Mouse (Mus musculus): ENCODE data around the gene Hcls1. TPM values are rescaled to one million over a fixed set of nuclear protein-coding genes. Genes with fewer than 3 reads are reported as not detected.

Hcls1 gene
- total RNA-seq, 2 experiments from 2014 or later: 12.5 to 56.9 TPM

DNA sequence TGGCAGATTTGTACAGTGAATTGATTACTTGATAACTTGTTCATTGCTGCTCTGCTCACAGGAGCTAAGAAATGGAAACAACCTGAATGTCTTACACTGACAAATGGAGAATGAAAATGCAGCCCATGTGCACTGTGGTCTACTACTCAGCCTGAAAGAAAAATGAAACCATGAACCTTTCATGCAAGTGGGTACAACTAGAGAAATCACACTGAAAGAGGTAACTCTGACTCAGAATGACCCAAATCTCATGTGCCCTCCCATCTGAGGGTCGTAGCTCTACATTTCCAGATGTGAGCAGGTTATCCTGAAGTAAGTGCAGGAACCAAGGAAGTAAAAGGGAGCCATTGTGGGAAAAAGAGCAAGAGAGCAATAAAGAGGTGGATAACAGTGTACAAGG lies 49.0 kb downstream of the Hcls1 start:
- no peak for ATAC-seq (replicated peaks; ENCODE audit: low FRiP score, poor library complexity, severe bottlenecking)

GRCm38 (mm10) chr16:36985636-36986042 lies 50.9 kb downstream of the Hcls1 start:
- peak; percentile 59 for ATAC-seq (replicated peaks; ENCODE audit: low FRiP score, poor library complexity, severe bottlenecking)

DNA sequence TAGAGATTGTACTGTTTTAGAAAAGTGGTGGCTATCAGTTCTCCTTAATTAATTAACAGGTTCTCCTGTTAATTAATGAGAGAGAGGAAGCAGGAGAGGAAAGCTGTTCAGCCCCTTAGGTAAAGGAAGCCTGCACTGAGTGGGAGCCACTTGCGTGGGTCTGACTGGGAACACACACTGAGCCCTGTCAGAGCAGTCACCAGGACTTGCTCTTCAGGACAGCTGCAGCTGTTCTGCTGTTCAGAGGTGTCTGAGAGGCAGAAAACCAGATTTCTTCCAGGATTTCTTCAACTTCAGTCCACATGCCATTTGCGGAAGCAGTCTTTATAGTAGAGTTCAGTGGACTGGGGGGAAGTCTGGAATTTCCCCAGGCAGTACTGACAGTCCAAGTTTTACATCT lies 52.6 kb downstream of the Hcls1 start:
- ATAC-seq (replicated peaks; ENCODE audit: low FRiP score, poor library complexity, severe bottlenecking): no peak

- ATAC-seq (replicated peaks; ENCODE audit: low FRiP score, poor library complexity, severe bottlenecking): no peak
Observed at GRCm38 (mm10) chr16:36988066-36988465, 53.3 kb downstream of the Hcls1 start.

- no peak for ATAC-seq (replicated peaks; ENCODE audit: low FRiP score, poor library complexity, severe bottlenecking)
Observed at GRCm38 (mm10) chr16:36989493-36989892, 54.7 kb downstream of the Hcls1 start.

DNA sequence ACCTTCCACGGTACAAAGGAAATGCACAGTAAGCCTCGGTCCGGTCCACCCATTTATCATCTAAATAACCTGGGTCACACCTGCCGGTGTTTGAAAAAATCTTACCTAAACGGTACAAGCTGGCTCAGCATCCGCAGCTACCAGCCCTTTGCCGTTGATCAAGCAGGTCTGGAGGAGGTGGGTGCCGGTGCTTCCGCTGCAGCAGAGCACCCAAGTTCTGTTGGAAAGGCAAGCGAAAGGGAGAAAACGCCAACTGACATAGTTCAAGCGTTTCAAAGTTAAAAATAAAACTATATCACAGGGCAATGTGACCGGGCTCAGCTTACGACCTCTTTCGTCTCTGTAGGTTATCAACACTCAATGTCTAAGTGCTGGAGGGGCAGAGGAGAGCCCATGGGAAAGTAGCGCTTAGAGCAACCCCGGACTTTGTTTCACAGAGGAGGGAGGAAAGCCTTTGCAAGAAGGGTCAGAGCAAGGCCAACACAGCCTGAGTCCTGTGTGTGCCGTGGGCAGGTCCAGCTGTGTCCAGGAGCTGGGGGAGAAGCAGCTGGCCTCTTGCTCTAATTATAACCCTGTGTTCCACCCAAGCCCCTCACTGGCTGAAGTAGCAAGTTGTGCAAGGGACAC lies 55.3 kb downstream of the Hcls1 start, which contains the start of gene Fbxo40:
Fbxo40 (minus strand) TSS at position 469 of the 627 bp plus-strand sequence.
- no peak for ATAC-seq (replicated peaks; ENCODE audit: low FRiP score, poor library complexity, severe bottlenecking)

DNA sequence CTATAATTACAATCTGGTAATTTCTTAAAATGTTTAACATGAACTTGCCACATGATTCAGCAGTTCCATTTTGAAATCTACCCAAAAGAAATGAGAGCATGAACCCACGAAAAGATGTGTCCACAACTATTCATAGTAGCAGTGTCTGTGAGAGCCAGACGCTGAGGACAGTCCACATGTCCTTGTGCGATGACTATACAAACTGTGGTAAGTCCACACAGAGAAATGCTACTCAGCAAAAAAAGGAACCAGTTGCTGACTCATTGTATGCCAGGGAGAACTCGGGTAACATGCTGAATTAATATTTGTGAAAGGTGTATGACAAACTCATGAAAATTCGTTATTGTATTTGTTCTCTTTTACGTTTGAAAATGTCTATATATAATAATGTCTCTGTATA lies 62.9 kb downstream of the Hcls1 start:
- no peak for ATAC-seq (replicated peaks; ENCODE audit: low FRiP score, poor library complexity, severe bottlenecking)

- no peak for ATAC-seq (replicated peaks; ENCODE audit: low FRiP score, poor library complexity, severe bottlenecking)
Observed at GRCm38 (mm10) chr16:36999366-36999972, 64.7 kb downstream of the Hcls1 start.

GRCm38 (mm10) chr16:37009262-37009661 lies 74.5 kb downstream of the Hcls1 start:
- ATAC-seq (replicated peaks; ENCODE audit: low FRiP score, poor library complexity, severe bottlenecking): no peak

- ATAC-seq (replicated peaks; ENCODE audit: low FRiP score, poor library complexity, severe bottlenecking): 0 out of 2 replicates have a peak, but pooled peaks have one; percentile 36
Observed at GRCm38 (mm10) chr16:37010370-37010769, 75.6 kb downstream of the Hcls1 start.

DNA sequence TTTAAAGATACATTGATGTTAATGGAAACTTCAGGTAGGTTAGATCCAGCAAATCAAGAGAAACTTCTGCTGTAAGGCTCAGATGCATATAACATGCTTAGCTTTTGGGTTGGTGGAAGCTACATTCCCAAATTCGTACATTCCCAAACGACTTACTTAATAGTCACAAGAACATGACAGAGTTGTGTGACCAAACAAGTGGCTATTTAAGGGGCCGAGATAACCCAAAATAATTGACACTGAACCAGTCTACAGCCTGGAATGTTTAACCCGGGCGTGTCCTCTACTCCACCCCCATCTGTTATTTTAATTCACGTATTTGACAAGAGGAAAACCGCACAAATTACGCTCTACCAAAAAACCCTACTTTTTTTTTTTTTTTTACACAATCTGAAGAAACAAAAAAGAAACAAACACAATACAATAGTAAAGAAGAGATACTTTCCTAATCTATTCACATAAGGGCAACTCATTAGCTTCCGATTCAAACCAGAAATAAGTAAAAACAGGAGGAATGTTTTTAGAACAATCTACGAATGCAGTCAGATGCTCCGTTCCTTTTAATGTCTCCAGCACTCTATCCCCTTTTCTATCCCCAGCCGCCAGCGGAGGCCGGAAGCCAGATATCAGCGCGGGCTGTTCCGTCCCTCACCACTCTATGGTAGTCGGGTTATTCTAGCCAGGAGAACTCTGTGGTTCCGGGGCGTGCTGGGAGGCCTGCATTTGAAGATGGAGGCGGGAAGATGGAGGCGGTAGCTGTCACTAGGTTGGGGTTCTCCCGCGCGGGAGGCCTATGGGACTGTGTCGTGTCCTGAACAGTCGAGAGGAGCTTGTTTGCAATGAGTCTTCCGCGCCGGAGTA lies 76.5 kb downstream of the Hcls1 start, which contains the start of gene Polq:
Polq (plus strand) TSS at position 726 of the 861 bp plus-strand sequence.
- peak; percentile 95 for ATAC-seq (replicated peaks; ENCODE audit: low FRiP score, poor library complexity, severe bottlenecking)

DNA sequence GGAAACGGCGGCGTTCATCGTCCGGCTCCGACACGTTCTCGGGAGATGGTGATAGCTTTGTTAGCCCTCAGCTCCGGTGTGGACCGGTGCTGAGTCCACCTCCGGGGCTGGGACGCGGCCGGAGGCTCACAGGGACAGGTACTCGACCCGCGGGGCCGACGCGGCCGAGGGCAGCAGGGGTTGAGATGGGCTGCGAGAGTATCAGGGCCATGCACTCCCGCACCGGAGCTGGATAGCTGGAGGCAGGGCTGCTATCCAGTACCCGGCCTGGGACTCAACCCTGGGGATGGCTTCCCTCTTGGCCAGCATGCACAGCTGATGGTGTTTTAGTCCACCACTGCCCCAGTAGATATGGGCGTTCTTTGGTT lies 77.1 kb downstream of the Hcls1 start:
- ATAC-seq (replicated peaks; ENCODE audit: low FRiP score, poor library complexity, severe bottlenecking): peak; percentile 67

- peak; percentile 49 for ATAC-seq (replicated peaks; ENCODE audit: low FRiP score, poor library complexity, severe bottlenecking)
Observed at GRCm38 (mm10) chr16:37012336-37012735, 77.6 kb downstream of the Hcls1 start.

Other genes starting within 250 kb of the Hcls1 start
- gene Ildr1, start 241.0 kb upstream of the Hcls1 start, total RNA-seq (2015; ENCODE audit: low replicate concordance): not detected in 2 replicates
- not detected in 2 replicates for gene Ildr1, start 241.0 kb upstream of the Hcls1 start, total RNA-seq (2017; ENCODE audit: low replicate concordance)
- 112 and 136 TPM in 2 replicates for gene Slc15a2, start 150.0 kb upstream of the Hcls1 start, total RNA-seq (2015; ENCODE audit: low replicate concordance)
- gene Slc15a2, start 150.0 kb upstream of the Hcls1 start, total RNA-seq (2017; ENCODE audit: low replicate concordance): 195 and 265 TPM in 2 replicates
- gene Iqcb1, start 106.6 kb upstream of the Hcls1 start, total RNA-seq (2015; ENCODE audit: low replicate concordance): 1.7 TPM in 1 of 2 replicates, not detected in the other
- gene Iqcb1, start 106.6 kb upstream of the Hcls1 start, total RNA-seq (2017; ENCODE audit: low replicate concordance): 1.7 and 3.9 TPM in 2 replicates
- gene Eaf2, start 60.0 kb upstream of the Hcls1 start, total RNA-seq (2015; ENCODE audit: low replicate concordance): not detected in 2 replicates
- gene Eaf2, start 60.0 kb upstream of the Hcls1 start, total RNA-seq (2017; ENCODE audit: low replicate concordance): 1.4 TPM in 1 of 2 replicates, not detected in the other
- gene Golgb1, start 59.8 kb upstream of the Hcls1 start, total RNA-seq (2015; ENCODE audit: low replicate concordance): 17.6 and 30.0 TPM in 2 replicates
- 36.8 and 42.0 TPM in 2 replicates for gene Golgb1, start 59.8 kb upstream of the Hcls1 start, total RNA-seq (2017; ENCODE audit: low replicate concordance)
- not detected in 2 replicates for gene Fbxo40, start 55.5 kb downstream of the Hcls1 start, total RNA-seq (2015; ENCODE audit: low replicate concordance)
- 0.17 and 0.28 TPM in 2 replicates for gene Fbxo40, start 55.5 kb downstream of the Hcls1 start, total RNA-seq (2017; ENCODE audit: low replicate concordance)
- 10.2 and 12.7 TPM in 2 replicates for gene Polq, start 76.8 kb downstream of the Hcls1 start, total RNA-seq (2015; ENCODE audit: low replicate concordance)
- gene Polq, start 76.8 kb downstream of the Hcls1 start, total RNA-seq (2017; ENCODE audit: low replicate concordance): 14.1 and 30.5 TPM in 2 replicates